Mouse (Mus musculus) cortical plate, adult 2 months (tissue): ENCODE data around the gene Qpct.

Experiments
- CTCF ChIP-seq: fragments of 200-500 bp; IDR thresholded peaks from 2 replicates; pipeline ENCODE4 v1.5.1; 2011; ENCODE audit warnings: mild to moderate bottlenecking, control low read depth, low read length; ENCODE audit not compliant: insufficient read depth; ENCODE audit errors: extremely low read depth
- POLR2A ChIP-seq: fragments of 200-500 bp; IDR thresholded peaks from 2 replicates; pipeline ENCODE4 v1.6.1; 2011; ENCODE audit warnings: mild to moderate bottlenecking, low read length, control low read depth; ENCODE audit not compliant: insufficient read depth; ENCODE audit errors: extremely low read depth

- TF ChIP-seq CTCF: no peak
- no peak for TF ChIP-seq POLR2A
These were observed 27.2 kb upstream of the Qpct start for GRCm38 (mm10) chr17:79024544-79024943.
